In genomic region chr15:9139447-9139846, GRCm38 (mm10) we compare ENCODE assay signal across 8 mouse cellular contexts. TPM values are rescaled to one million over a fixed set of nuclear protein-coding genes. Genes with fewer than 3 reads are reported as not detected.
DNase-seq lines count a peak whose midpoint lies in the region; ATAC-seq and TF ChIP-seq lines count a peak whose summit lies in the region.

No protein-coding gene starts in this region.

- H3K27me3 ChIP-seq in heart, adult 2 months (ENCODE audit: control insufficient read depth, insufficient read depth, low read length): no peaks in the 10 kb centered on the region
- H3K27me3 ChIP-seq in hindbrain, embryonic 15.5 days: no peaks in the 10 kb centered on the region
- no peaks in the 10 kb centered on the region for H3K27me3 ChIP-seq in myocyte (ENCODE audit: control insufficient read depth, insufficient read depth, insufficient read length)

- WGBS in heart, adult 2 months: 32% methylated on average over 10 of the region's 10 CpGs
- 30% methylated on average over 10 of the region's 10 CpGs for WGBS in hindbrain, embryonic 15.5 days

- intact Hi-C loops in heart, adult 2 months (cut with DNase I): loop anchor here (2.0 kb wide), 1 partner anchor 69 kb away; the partner anchor contains the start of gene Nadk2

- H3K9me3 ChIP-seq in hindbrain, embryonic 15.5 days: no peaks in the 10 kb centered on the region

- 0 out of 2 replicates have a peak, but pooled peaks cover 1% of the 10 kb centered on the region for H3K79me2 ChIP-seq in heart, adult 2 months (replicated peaks; ENCODE audit: control insufficient read depth, insufficient read depth, low read length)
- H3K79me2 ChIP-seq in myocyte (ENCODE audit: control insufficient read depth, insufficient read depth): peaks cover 64% of the 10 kb centered on the region

- no peak overlapping the region for H3K27ac ChIP-seq in heart, adult 2 months
- H3K27ac ChIP-seq in hindbrain, embryonic 15.5 days (replicated peaks): peak overlapping the region; percentile 92; the same call in 1 of the 2 replicates

- peaks cover 6% of the 10 kb centered on the region for H3K4me1 ChIP-seq in heart, adult 2 months (ENCODE audit: control insufficient read depth, insufficient read depth, low read length)
- H3K4me1 ChIP-seq in hindbrain, embryonic 15.5 days (replicated peaks): peaks cover 38% of the 10 kb centered on the region

- TF ChIP-seq POLR2A in heart, adult 2 months (IDR thresholded peaks at IDR 0.05; ENCODE audit: insufficient read depth, low read depth, low read length): no peak
- no peak for TF ChIP-seq POLR2A in myocyte (IDR thresholded peaks at IDR 0.05; ENCODE audit: insufficient read length, low read depth)

- no peak overlapping the region for H3ac ChIP-seq in myocyte (ENCODE audit: control insufficient read depth, insufficient read length)

- no peak for TF ChIP-seq CTCF in heart, adult 2 months (IDR thresholded peaks at IDR 0.05)

- no peak for TF ChIP-seq EP300 in heart, adult 2 months (IDR thresholded peaks at IDR 0.05; ENCODE audit: insufficient read depth, low read depth, low read length)

- H3K36me3 ChIP-seq in heart, adult 2 months (ENCODE audit: control insufficient read depth, insufficient read depth, low read length): no peaks in the 10 kb centered on the region
- H3K36me3 ChIP-seq in hindbrain, embryonic 15.5 days: peaks cover 17% of the 10 kb centered on the region
- peaks cover 30% of the 10 kb centered on the region for H3K36me3 ChIP-seq in myocyte (ENCODE audit: control insufficient read depth, insufficient read depth)

- peak overlapping the region; percentile 61 for H3K4me2 ChIP-seq in hindbrain, embryonic 15.5 days
- H3K4me2 ChIP-seq in myocyte (ENCODE audit: low read depth): peak overlapping the region; percentile 95

- no peak for DNase-seq in heart, adult 2 months
- no peak for DNase-seq in heart, adult 9 months (ENCODE audit: low spot score in 2 of 2)
- DNase-seq in A20 (ENCODE audit: low read depth, low spot score): peak; percentile 19
- DNase-seq in embryo, embryonic 10.5 days (ENCODE audit: low spot score): peak; percentile 28
- no peak for DNase-seq in gastrocnemius, postnatal 4 days (ENCODE audit: low spot score in 2 of 2)
- no peak for DNase-seq in left cerebral cortex, adult 9 months (ENCODE audit: low spot score in 2 of 2)

- H3K9ac ChIP-seq in heart, adult 2 months (ENCODE audit: low read depth, low read length): no peak overlapping the region
- peak overlapping the region; percentile 88 for H3K9ac ChIP-seq in hindbrain, embryonic 15.5 days

- no peak for ATAC-seq in hindbrain, embryonic 15.5 days (ENCODE audit: low FRiP score, low read depth)

- peak overlapping the region; percentile 96 for H3K4me3 ChIP-seq in heart, adult 2 months
- peak overlapping the region; percentile 92 for H3K4me3 ChIP-seq in hindbrain, embryonic 15.5 days
- H3K4me3 ChIP-seq in myocyte: peak overlapping the region; percentile 52

TF ChIP-seq in myocyte, 11 proteins besides CTCF, POLR2A, EP300 and RAD21:
- TF ChIP-seq CEBPB (IDR thresholded peaks at IDR 0.05; ENCODE audit: insufficient read depth, poor library complexity, severe bottlenecking) (no peak), USF1 (IDR thresholded peaks at IDR 0.05; ENCODE audit: low read depth) (peak; percentile 44)

RNA-seq across cellular contexts. Expression of gene Lmbrd2, which starts 0.9 kb away (rescaled TPM):
- total RNA-seq in heart, adult 2 months (2021): 10 to 100 TPM; 12.4 to 14.0 TPM
- polyA plus RNA-seq in heart, adult 2 months (2012; rRNA removed): 5.5 and 12.2 TPM in 2 replicates
- 3.5 TPM in 2 replicates for polyA plus RNA-seq in hindbrain, embryonic 15.5 days (2015; fragmentation: Nextera tagmentation; extraction: Ambion mirVana)
- polyA plus RNA-seq in myocyte (2012; fragmentation: generic; extraction: Trizol): 4.7 TPM
- total RNA-seq in gastrocnemius, postnatal 4 days (2021): 10 to 100 TPM; 17.9 to 18.0 TPM

RNA-seq across cellular contexts. Expression of gene Skp2, which starts 15.8 kb away (rescaled TPM):
- under 1 TPM; 0.50 to 0.73 TPM for total RNA-seq in heart, adult 2 months (2021)
- polyA plus RNA-seq in heart, adult 2 months (2012; rRNA removed): 0.57 and 0.70 TPM in 2 replicates
- polyA plus RNA-seq in hindbrain, embryonic 15.5 days (2015; fragmentation: Nextera tagmentation; extraction: Ambion mirVana): 19.7 and 22.8 TPM in 2 replicates
- polyA plus RNA-seq in myocyte (2012; fragmentation: generic; extraction: Trizol): 5.0 TPM
- 10 to 100 TPM; 19.8 to 20.1 TPM for total RNA-seq in gastrocnemius, postnatal 4 days (2021)

Comparison
In these comparisons a context has a peak if more than half of its experiments do, and no peak if none do; other contexts are left out.
1. DNase-seq: peak in A20 (single experiment) and embryo, embryonic 10.5 days (single experiment); none in heart, adult 2 months (0 of 2), heart, adult 9 months (0 of 2), gastrocnemius, postnatal 4 days (0 of 2) and left cerebral cortex, adult 9 months (0 of 2).
2. Peak in every context shown above with its lines, with median percentiles within 50 percentile points of each other: H3K4me3 ChIP-seq.